Mouse (Mus musculus): ENCODE results near the gene Ppp1r13l. TPM values are rescaled to one million over a fixed set of nuclear protein-coding genes. Genes with fewer than 3 reads are reported as not detected.

Gene Ppp1r13l
- polyA plus RNA-seq, 1 experiment from 2014 or later, result 3.1 TPM

GRCm38 (mm10) chr7:19405417-19405816, 45.9 kb downstream of the Ppp1r13l start:
- Histone ChIP-seq H3K27me3 (replicated peaks) (peaks cover 46% of the 10 kb centered on the region), H3K4me1 (peaks cover 12% of the 10 kb centered on the region), H3K4me3 (no peak overlapping the region), H3K9ac (no peak overlapping the region), H3K9me3 (0 out of 2 replicates have a peak, but pooled peaks cover 7% of the 10 kb centered on the region), H3K27ac (no peak overlapping the region), H3K36me3 (no peaks in the 10 kb centered on the region), H3K4me2 (replicated peaks) (peak overlapping the region; percentile 38)
- peak; percentile 74 for ATAC-seq (ENCODE audit: low FRiP score, low read depth)
- WGBS, result 4% methylated on average over 19 of the region's 19 CpGs

GRCm38 (mm10) chr7:19409753-19410152, 50.2 kb downstream of the Ppp1r13l start:
- Histone ChIP-seq H3K9me3 (0 out of 2 replicates have a peak, but pooled peaks cover 3% of the 10 kb centered on the region), H3K27ac (no peak overlapping the region), H3K9ac (no peak overlapping the region), H3K4me2 (replicated peaks) (no peak overlapping the region), H3K27me3 (replicated peaks) (peaks cover 13% of the 10 kb centered on the region), H3K4me1 (peaks cover 4% of the 10 kb centered on the region; the same call in 1 of the 2 replicates), H3K4me3 (no peak overlapping the region), H3K36me3 (no peaks in the 10 kb centered on the region)
- WGBS, result 64% methylated on average over 6 of the region's 6 CpGs
- ATAC-seq (ENCODE audit: low FRiP score, low read depth), result no peak

GRCm38 (mm10) chr7:19410766-19411344, 51.3 kb downstream of the Ppp1r13l start:
- Histone ChIP-seq H3K9ac (no peak overlapping the region), H3K27me3 (replicated peaks) (peaks cover 12% of the 10 kb centered on the region; the same call in 1 of the 2 replicates), H3K4me1 (no peaks in the 10 kb centered on the region), H3K36me3 (no peaks in the 10 kb centered on the region), H3K4me3 (no peak overlapping the region), H3K27ac (no peak overlapping the region), H3K9me3 (0 out of 2 replicates have a peak, but pooled peaks cover 3% of the 10 kb centered on the region), H3K4me2 (replicated peaks) (no peak overlapping the region)
- no peak for ATAC-seq (ENCODE audit: low FRiP score, low read depth)
- WGBS, result 82% methylated on average over 11 of the region's 11 CpGs

- no peaks in the 10 kb centered on the region for H3K36me3 ChIP-seq
- WGBS, result 77% methylated on average over 5 of the region's 5 CpGs
- H3K27ac ChIP-seq, result no peak overlapping the region
- H3K9ac ChIP-seq, result no peak overlapping the region
- no peak overlapping the region for H3K4me3 ChIP-seq
- H3K4me1 ChIP-seq, result no peaks in the 10 kb centered on the region
- 0 out of 2 replicates have a peak, but pooled peaks cover 8% of the 10 kb centered on the region for H3K27me3 ChIP-seq (replicated peaks)
- ATAC-seq (ENCODE audit: low FRiP score, low read depth), result no peak
- H3K4me2 ChIP-seq (replicated peaks), result no peak overlapping the region
- 0 out of 2 replicates have a peak, but pooled peaks cover 3% of the 10 kb centered on the region for H3K9me3 ChIP-seq
Measured at GRCm38 (mm10) chr7:19411783-19412182, 52.2 kb downstream of the Ppp1r13l start.

- Histone ChIP-seq H3K4me1 (no peaks in the 10 kb centered on the region), H3K9me3 (0 out of 2 replicates have a peak, but pooled peaks cover 3% of the 10 kb centered on the region), H3K27me3 (replicated peaks) (peaks cover 19% of the 10 kb centered on the region), H3K27ac (no peak overlapping the region), H3K9ac (no peak overlapping the region), H3K36me3 (no peaks in the 10 kb centered on the region), H3K4me3 (no peak overlapping the region), H3K4me2 (replicated peaks) (no peak overlapping the region)
- WGBS, result 83% methylated on average over 3 of the region's 3 CpGs
- no peak for ATAC-seq (ENCODE audit: low FRiP score, low read depth)
Measured at GRCm38 (mm10) chr7:19413525-19413924, 54.0 kb downstream of the Ppp1r13l start.

GRCm38 (mm10) chr7:19416590-19416989, 57.0 kb downstream of the Ppp1r13l start:
- WGBS, result 79% methylated on average over 15 of the region's 15 CpGs
- H3K27me3 ChIP-seq (replicated peaks), result peaks cover 43% of the 10 kb centered on the region
- H3K36me3 ChIP-seq, result no peaks in the 10 kb centered on the region
- H3K9me3 ChIP-seq, result 0 out of 2 replicates have a peak, but pooled peaks cover 3% of the 10 kb centered on the region
- no peak overlapping the region for H3K27ac ChIP-seq
- ATAC-seq (ENCODE audit: low FRiP score, low read depth), result no peak
- H3K4me1 ChIP-seq, result no peaks in the 10 kb centered on the region
- no peak overlapping the region for H3K4me2 ChIP-seq (replicated peaks)
- no peak overlapping the region for H3K4me3 ChIP-seq
- no peak overlapping the region for H3K9ac ChIP-seq

- peak overlapping the region; percentile 3; the same call in 1 of the 2 replicates for H3K4me3 ChIP-seq
- H3K9ac ChIP-seq, result no peak overlapping the region
- H3K27ac ChIP-seq, result no peak overlapping the region
- H3K9me3 ChIP-seq, result no peaks in the 10 kb centered on the region
- ATAC-seq (ENCODE audit: low FRiP score, low read depth), result no peak
- 6% methylated on average over 28 of the region's 28 CpGs for WGBS
- peak overlapping the region; percentile 27; the same call in 1 of the 2 replicates for H3K4me2 ChIP-seq (replicated peaks)
- peaks cover 3% of the 10 kb centered on the region for H3K36me3 ChIP-seq
- no peaks in the 10 kb centered on the region for H3K4me1 ChIP-seq
- H3K27me3 ChIP-seq (replicated peaks), result peaks cover 44% of the 10 kb centered on the region
Measured at GRCm38 (mm10) chr7:19420121-19420520, 60.6 kb downstream of the Ppp1r13l start.

GRCm38 (mm10) chr7:19420821-19421636, 61.5 kb downstream of the Ppp1r13l start:
- peaks cover 41% of the 10 kb centered on the region for H3K27me3 ChIP-seq (replicated peaks)

GRCm38 (mm10) chr7:19423083-19423482, 63.5 kb downstream of the Ppp1r13l start:
- ATAC-seq (ENCODE audit: low FRiP score, low read depth), result no peak
- 94% methylated on average over 3 of the region's 3 CpGs for WGBS
- Histone ChIP-seq H3K36me3 (peaks cover 31% of the 10 kb centered on the region), H3K4me3 (no peak overlapping the region), H3K27ac (no peak overlapping the region), H3K27me3 (replicated peaks) (peaks cover 30% of the 10 kb centered on the region), H3K9ac (no peak overlapping the region), H3K9me3 (no peaks in the 10 kb centered on the region), H3K4me1 (no peaks in the 10 kb centered on the region), H3K4me2 (replicated peaks) (no peak overlapping the region)

More at GRCm38 (mm10) chr7:19420821-19421636, 61.5 kb downstream of the Ppp1r13l start:
- no peaks in the 10 kb centered on the region for H3K4me1 ChIP-seq
- H3K27ac ChIP-seq, result no peak overlapping the region
- peak; percentile 97 for ATAC-seq (ENCODE audit: low FRiP score, low read depth)
- peaks cover 12% of the 10 kb centered on the region for H3K36me3 ChIP-seq
- H3K4me2 ChIP-seq (replicated peaks), result peak overlapping the region; percentile 70
- no peaks in the 10 kb centered on the region for H3K9me3 ChIP-seq
- 13% methylated on average over 43 of the region's 43 CpGs for WGBS
- H3K4me3 ChIP-seq, result peak overlapping the region; percentile 38
- 0 out of 2 replicates have a peak overlapping the region, but pooled peaks have one; percentile 33 for H3K9ac ChIP-seq

- Histone ChIP-seq H3K27me3 (replicated peaks) (peaks cover 23% of the 10 kb centered on the region), H3K9ac (no peak overlapping the region), H3K4me1 (no peaks in the 10 kb centered on the region), H3K9me3 (no peaks in the 10 kb centered on the region), H3K27ac (no peak overlapping the region), H3K4me2 (replicated peaks) (no peak overlapping the region), H3K36me3 (peaks cover 41% of the 10 kb centered on the region), H3K4me3 (no peak overlapping the region)
- no peak for ATAC-seq (ENCODE audit: low FRiP score, low read depth)
- 75% methylated on average over 4 of the region's 4 CpGs for WGBS
Measured at GRCm38 (mm10) chr7:19424051-19424450, 64.5 kb downstream of the Ppp1r13l start.

- H3K9ac ChIP-seq, result no peak overlapping the region
- peaks cover 3% of the 10 kb centered on the region; the same call in 1 of the 2 replicates for H3K27me3 ChIP-seq (replicated peaks)
- ATAC-seq (ENCODE audit: low FRiP score, low read depth), result no peak
- H3K36me3 ChIP-seq, result peaks cover 63% of the 10 kb centered on the region
- H3K9me3 ChIP-seq, result no peaks in the 10 kb centered on the region
- H3K27ac ChIP-seq, result no peak overlapping the region
- no peak overlapping the region for H3K4me2 ChIP-seq (replicated peaks)
- H3K4me1 ChIP-seq, result no peaks in the 10 kb centered on the region
- WGBS, result 74% methylated on average over 6 of the region's 6 CpGs
- H3K4me3 ChIP-seq, result no peak overlapping the region
Measured at GRCm38 (mm10) chr7:19426349-19426748, 66.8 kb downstream of the Ppp1r13l start.

GRCm38 (mm10) chr7:19426888-19427287, 67.3 kb downstream of the Ppp1r13l start:
- Histone ChIP-seq H3K4me1 (no peaks in the 10 kb centered on the region), H3K4me2 (replicated peaks) (no peak overlapping the region), H3K27me3 (replicated peaks) (peaks cover 3% of the 10 kb centered on the region; the same call in 1 of the 2 replicates), H3K9me3 (no peaks in the 10 kb centered on the region), H3K4me3 (no peak overlapping the region), H3K36me3 (peaks cover 68% of the 10 kb centered on the region), H3K27ac (no peak overlapping the region), H3K9ac (no peak overlapping the region)
- 86% methylated on average over 6 of the region's 6 CpGs for WGBS
- ATAC-seq (ENCODE audit: low FRiP score, low read depth), result no peak
